Mouse (Mus musculus) ES-Bruce4 (cell line): ENCODE measurements around the gene U90926. TPM values are rescaled to one million over a fixed set of nuclear protein-coding genes. Genes with fewer than 3 reads are reported as not detected.

Experiments used
- H3K27ac ChIP-seq: 2 replicates; pipeline ENCODE4 v1.5.1; 2012; ENCODE audit warnings: low read length, inconsistent platforms; ENCODE audit not compliant: insufficient read depth
- H3K27me3 ChIP-seq: 2 replicates; pipeline ENCODE4 v1.6.1; 2012; ENCODE audit warnings: mild to moderate bottlenecking, low read length, inconsistent platforms; ENCODE audit not compliant: control insufficient read depth, poor library complexity, insufficient read depth, severe bottlenecking
- H3K36me3 ChIP-seq: 2 replicates; pipeline ENCODE4 v1.6.1; 2012; ENCODE audit warnings: inconsistent platforms, mild to moderate bottlenecking, low read length, moderate library complexity; ENCODE audit not compliant: control insufficient read depth, poor library complexity, insufficient read depth, severe bottlenecking
- H3K4me1 ChIP-seq: one replicate; pipeline ENCODE4 v1.8.1; 2011; ENCODE audit warnings: low read length; ENCODE audit not compliant: control insufficient read depth, insufficient read depth
- H3K4me3 ChIP-seq: 2 replicates; pipeline ENCODE4 v1.5.1; 2011; ENCODE audit warnings: low read depth, mild to moderate bottlenecking, low read length
- H3K9ac ChIP-seq: 2 replicates; pipeline ENCODE4 v1.6.1; 2012; ENCODE audit warnings: low read depth, mild to moderate bottlenecking, inconsistent platforms; ENCODE audit not compliant: poor library complexity, severe bottlenecking
- H3K9me3 ChIP-seq: replicated peaks from 2 replicates; pipeline ENCODE4 v1.6.1; 2012; ENCODE audit warnings: mild to moderate bottlenecking, low read length, inconsistent platforms; ENCODE audit not compliant: control insufficient read depth, poor library complexity, insufficient read depth, severe bottlenecking
- CTCF ChIP-seq: IDR thresholded peaks from one replicate; pipeline ENCODE4 v1.8.1; 2011; ENCODE audit warnings: low read depth, low read length
- EP300 ChIP-seq: IDR thresholded peaks from 2 replicates; pipeline ENCODE4 v1.6.1; 2011; ENCODE audit warnings: low read depth, low read length; ENCODE audit not compliant: insufficient read depth
- POLR2A ChIP-seq: IDR thresholded peaks from one replicate; pipeline ENCODE4 v1.8.1; 2011; ENCODE audit warnings: low read length; ENCODE audit not compliant: insufficient read depth
- polyA plus RNA-seq: library from polyadenylated mRNA; stranded (reverse); fragments of >200 nt; gene quantifications from 2 replicates; pipeline ENCODE4 v1.2.4, GENCODE M21; 2011; ENCODE audit warnings: low read depth; ENCODE audit not compliant: missing spikeins, insufficient read depth, insufficient read length

Gene U90926
- not detected in 2 replicates for polyA plus RNA-seq

- Histone ChIP-seq H3K4me3 (no peak within 1 kb of the TSS), H3K27ac (no peak within 1 kb of the TSS), H3K36me3 (no peaks in the 10 kb centered on the region), H3K27me3 (no peaks in the 10 kb centered on the region), H3K9ac (no peak within 1 kb of the TSS), H3K4me1 (peaks cover under 1% of the 10 kb centered on the region), H3K9me3 (no peaks in the 10 kb centered on the region)
- TF ChIP-seq EP300 (no peak), POLR2A (no peak), CTCF (no peak)
These were observed at the start of gene U90926 for GRCm38 (mm10) chr5:92215308-92215707. Gene U90926 (minus strand): TSS chr5:92215408.

- no peak overlapping the region for H3K9ac ChIP-seq
- H3K27ac ChIP-seq, result no peak overlapping the region
- TF ChIP-seq CTCF (no peak), EP300 (no peak), POLR2A (no peak)
- H3K9me3 ChIP-seq, result no peaks in the 10 kb centered on the region
- no peak overlapping the region for H3K4me3 ChIP-seq
- no peaks in the 10 kb centered on the region for H3K4me1 ChIP-seq
- no peaks in the 10 kb centered on the region for H3K27me3 ChIP-seq
- H3K36me3 ChIP-seq, result no peaks in the 10 kb centered on the region
These were observed 48.7 kb upstream of the U90926 start for GRCm38 (mm10) chr5:92263761-92264359.

GRCm38 (mm10) chr5:92262646-92263045 lies 47.4 kb upstream of the U90926 start:
- Histone ChIP-seq H3K27ac (no peak overlapping the region), H3K4me1 (no peaks in the 10 kb centered on the region), H3K36me3 (no peaks in the 10 kb centered on the region), H3K4me3 (no peak overlapping the region), H3K27me3 (no peaks in the 10 kb centered on the region), H3K9ac (no peak overlapping the region), H3K9me3 (no peaks in the 10 kb centered on the region)
- no peak for TF ChIP-seq POLR2A
- no peak for TF ChIP-seq EP300
- no peak for TF ChIP-seq CTCF

DNA sequence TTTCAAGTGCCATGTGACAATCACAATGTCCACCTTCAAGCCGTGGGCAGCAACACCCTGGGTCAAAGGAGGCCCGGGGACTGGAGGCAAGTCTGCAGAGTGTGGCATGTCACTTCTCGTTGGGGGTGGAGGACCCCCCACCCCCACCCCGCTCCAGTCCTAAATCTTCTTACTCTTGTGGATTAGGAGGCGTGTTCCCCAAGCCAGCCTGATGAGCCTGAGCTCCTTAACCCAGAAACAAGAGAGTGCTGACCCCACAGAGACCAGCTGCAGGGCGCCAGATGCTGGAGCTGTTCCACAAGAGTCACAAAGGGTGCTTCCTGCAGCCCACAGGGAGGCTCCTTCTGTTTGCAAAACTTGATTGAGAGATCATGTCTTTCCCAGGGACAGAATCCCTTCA lies 41.0 kb upstream of the U90926 start, which contains the start of gene Ppef2:
TSS of gene Ppef2 (minus strand) at position 61 of the 400 bp plus-strand sequence.
- no peaks in the 10 kb centered on the region for H3K4me1 ChIP-seq
- H3K36me3 ChIP-seq, result no peaks in the 10 kb centered on the region
- no peak within 1 kb of the TSS for H3K27ac ChIP-seq
- no peak for TF ChIP-seq EP300
- no peak for TF ChIP-seq POLR2A
- TF ChIP-seq CTCF, result no peak
- H3K4me3 ChIP-seq, result no peak within 1 kb of the TSS
- H3K9ac ChIP-seq, result no peak within 1 kb of the TSS
- no peaks in the 10 kb centered on the region for H3K27me3 ChIP-seq
- H3K9me3 ChIP-seq, result no peaks in the 10 kb centered on the region

DNA sequence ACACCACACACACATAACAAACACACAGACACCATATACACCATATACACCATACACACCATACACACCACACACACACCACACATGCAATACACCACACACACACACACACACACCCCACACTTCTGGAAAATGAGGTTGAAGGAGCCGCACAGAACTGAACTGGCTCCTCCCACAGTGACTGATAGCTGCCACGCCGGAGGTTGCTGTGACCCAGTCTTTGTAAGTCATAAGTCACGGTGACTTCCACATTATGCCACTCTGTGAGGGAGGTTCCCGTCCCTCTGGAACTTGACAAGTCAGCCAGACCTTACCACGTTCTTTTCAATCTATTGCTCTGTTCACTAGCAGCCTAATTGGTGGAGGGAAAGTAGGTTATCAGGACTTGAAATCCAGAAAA lies 39.3 kb upstream of the U90926 start:
- H3K36me3 ChIP-seq, result no peaks in the 10 kb centered on the region
- no peaks in the 10 kb centered on the region for H3K9me3 ChIP-seq
- H3K27me3 ChIP-seq, result no peaks in the 10 kb centered on the region
- TF ChIP-seq CTCF (no peak), EP300 (no peak), POLR2A (no peak)
- H3K4me3 ChIP-seq, result no peak overlapping the region
- H3K4me1 ChIP-seq, result no peaks in the 10 kb centered on the region
- H3K9ac ChIP-seq, result no peak overlapping the region
- no peak overlapping the region for H3K27ac ChIP-seq

DNA sequence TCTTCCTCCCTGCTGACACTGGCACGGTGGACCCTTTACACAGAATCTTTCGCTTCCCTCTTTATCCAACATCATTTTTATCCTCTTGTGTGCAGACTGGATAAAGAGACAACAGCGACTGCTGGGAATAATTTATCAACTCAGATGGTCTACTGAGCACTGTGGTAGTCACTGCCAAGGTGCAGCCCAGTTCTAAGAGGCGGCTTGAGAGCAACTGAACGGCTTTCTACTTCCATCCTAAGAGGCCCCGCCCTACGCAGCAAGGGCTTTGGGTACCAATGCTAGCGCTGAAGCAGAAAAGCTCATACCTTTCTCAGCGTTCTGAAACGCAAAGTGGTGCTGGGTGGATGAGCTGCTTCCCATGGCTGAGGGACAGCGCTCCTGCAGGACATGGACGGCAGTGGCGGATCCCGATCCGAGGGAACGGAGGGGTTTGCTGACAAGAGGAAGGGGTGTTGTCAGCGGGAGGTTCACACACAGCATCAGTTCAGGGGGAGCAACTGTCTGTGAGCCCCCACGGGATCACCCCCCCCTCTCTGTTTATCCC lies 37.7 kb upstream of the U90926 start:
- Histone ChIP-seq H3K36me3 (no peaks in the 10 kb centered on the region), H3K9me3 (no peaks in the 10 kb centered on the region), H3K27ac (no peak overlapping the region), H3K4me3 (no peak overlapping the region), H3K9ac (no peak overlapping the region), H3K27me3 (no peaks in the 10 kb centered on the region), H3K4me1 (no peaks in the 10 kb centered on the region)
- no peak for TF ChIP-seq POLR2A
- TF ChIP-seq EP300, result no peak
- peak; percentile 46 for TF ChIP-seq CTCF
